Mouse (Mus musculus) R1 (cell line): Measurements from ENCODE around the gene Ythdf1.

Source experiments
- DNase-seq: peaks from one replicate; pipeline ENCODE4 v3.0.0-alpha.2; 2018; ENCODE audit warnings: low read depth, low spot score

Gene Ythdf1

DNA sequence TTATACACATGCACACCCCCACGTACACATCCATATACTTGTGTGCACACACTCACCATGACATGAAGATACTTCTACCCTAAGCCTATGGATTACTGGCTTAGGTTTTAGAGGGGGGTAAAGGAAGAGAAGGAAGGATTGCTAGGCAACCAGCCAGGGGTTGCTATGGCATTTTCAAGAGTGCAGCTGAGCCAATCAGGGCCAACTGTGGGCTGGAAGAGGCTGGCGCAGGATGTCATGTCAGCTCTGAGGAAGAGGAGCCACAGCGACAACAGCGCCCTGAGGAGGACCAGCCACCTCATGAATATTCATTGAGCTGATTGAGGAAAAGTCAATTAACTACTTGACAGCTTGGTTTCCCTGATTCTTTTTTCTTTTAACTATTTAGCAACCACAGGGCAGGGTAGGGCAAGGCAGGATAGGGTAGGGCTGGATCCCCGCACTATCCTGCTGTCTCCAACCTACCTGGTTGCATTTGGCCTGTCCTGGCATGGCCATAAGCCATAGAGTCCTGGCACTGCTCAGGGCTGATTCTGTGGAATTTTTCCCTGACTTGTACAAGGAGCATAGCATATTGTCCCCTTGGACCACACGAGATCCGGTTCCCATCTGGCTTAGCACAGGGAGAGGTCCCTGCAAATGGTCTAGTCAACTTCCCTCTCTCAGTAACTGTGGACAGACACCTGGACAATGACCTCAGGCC, 41.2 kb downstream of the Ythdf1 start:
- DNase-seq, result no peak

DNA sequence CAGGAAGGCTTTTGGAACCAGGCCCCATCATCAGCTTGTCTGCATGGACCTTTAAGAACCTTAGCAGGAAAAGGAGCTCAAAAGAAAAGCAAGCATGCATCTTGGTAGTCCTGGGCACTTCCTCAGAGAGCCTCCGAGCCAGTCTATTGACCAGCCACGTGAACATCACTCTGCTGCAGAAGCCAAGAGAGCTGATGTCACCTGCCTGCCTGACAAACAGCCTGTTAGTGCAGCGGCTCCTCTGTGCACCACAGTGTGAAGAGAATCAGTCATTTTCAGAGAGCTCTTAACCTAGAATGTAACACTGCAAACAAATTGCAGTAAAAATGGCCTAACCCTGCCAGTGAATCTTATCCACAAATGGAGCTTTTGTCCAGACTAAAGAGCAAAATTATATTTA, 50.7 kb downstream of the Ythdf1 start:
- no peak for DNase-seq

DNA sequence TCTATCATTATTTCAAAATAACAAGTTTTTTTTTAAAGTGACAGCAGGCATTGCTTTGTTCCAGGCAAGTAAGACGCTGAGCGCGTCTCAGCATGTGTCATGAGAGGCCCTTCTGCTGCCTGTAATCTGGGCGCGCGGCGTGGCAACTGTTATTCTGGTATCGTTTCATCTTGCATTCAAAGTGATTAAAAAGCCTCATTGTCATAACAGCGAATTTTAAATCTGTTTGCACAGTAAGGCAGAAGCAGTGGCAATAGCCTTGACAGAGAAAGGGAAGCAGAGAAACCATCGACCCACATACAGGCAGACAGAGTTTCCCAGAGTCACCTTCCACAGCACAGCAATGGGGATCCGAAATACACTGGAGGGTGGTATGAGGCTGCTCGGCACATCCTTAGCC, 59.2 kb downstream of the Ythdf1 start:
- no peak for DNase-seq

DNA sequence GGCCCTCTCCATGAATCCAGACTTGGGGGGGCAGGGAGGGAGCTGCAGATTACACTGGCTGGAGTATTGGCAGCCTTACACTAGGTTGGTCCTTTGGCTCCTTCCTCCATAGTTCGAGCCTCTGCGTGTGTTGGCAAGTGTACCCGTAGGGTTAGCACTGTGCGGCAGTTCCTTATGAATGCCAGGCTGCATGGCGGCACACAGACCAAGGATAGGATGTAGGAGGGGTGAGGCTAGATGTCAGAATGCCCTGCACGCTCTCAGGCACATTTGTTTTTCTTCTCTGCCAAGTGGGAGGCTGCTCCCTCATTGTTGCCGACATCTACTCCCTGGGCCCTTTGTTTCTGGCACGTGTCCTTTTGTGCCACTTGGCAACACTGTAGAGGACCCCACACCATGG, 63.6 kb downstream of the Ythdf1 start:
- DNase-seq, result no peak

DNA sequence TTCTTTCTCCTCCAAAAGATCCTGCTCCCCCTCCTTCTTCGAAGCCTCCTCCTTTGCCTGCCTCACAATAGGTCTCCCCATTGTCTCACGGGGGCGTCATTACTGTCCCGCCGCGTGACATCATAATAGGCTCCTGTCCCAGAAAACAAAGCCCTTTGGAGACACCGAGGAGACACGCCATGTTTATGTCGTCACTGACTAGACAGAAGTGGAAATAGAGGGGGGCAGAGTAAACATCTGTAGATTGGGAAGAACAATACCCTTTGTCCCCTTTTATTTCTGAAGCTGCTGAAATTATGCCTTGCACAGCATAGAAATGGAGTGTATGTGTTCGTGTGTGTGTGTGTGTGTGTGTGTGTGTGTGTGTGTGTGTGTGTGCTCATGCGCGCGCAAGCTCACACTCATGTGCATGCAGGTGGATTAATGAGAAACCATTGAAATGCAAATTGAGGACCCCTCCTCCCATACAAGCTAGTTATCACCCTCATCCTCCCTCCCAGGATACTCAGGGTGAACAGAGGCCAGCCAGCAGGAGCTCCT, 65.7 kb downstream of the Ythdf1 start:
- peak; percentile 42 for DNase-seq
